Mouse (Mus musculus): ENCODE results near the gene Agpat3.

The Agpat3 gene

DNA sequence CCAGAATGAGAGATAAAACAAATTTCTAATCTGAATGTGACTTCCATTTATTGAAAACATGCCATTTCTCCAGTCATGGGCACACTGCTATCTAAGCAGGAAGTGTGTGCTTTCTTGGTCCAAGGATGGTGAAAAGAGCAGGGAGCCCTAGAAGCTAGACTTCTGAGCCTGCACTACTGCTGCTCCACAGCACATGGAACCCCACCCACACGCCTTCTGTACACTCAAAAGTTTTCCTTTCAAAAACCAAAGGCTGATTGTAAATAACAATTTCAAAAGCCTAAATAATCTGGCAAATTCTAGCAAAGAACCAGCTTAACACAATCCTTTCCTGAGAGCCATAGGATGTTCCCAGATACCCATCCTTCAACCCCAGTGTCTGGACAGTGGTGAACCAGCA is 132.8 kb downstream of the Agpat3 start:
- no peak for DNase-seq (ENCODE audit: low spot score in 2 of 2)
